Mouse (Mus musculus) left cerebral cortex, postnatal 10 days (tissue): ENCODE data around the gene Hydin. TPM values are rescaled to one million over a fixed set of nuclear protein-coding genes. Genes with fewer than 3 reads are reported as not detected.
"Not testable (repeated sequence)": the region's sequence is repeated elsewhere in the genome, so short reads cannot be mapped to it uniquely, and the experiment has no call there.

Experiments
- DNase-seq, 2 experiments: peaks; one replicate each; pipeline ENCODE4 v3.0.0; 2021 to 2022; ENCODE audit warnings: low spot score in 2 of 2, mixed read lengths in 1 of 2; ENCODE audit errors: extremely low spot score in 1 of 2
- intact Hi-C: fragments of 180-260 bp; cut with DNase I; formaldehyde crosslinking; loops from one replicate; pipeline ENCODE4 v1.15.1; 2025
- total RNA-seq, 2 experiments: library from RNA; stranded (reverse); gene quantifications; 2 replicates each; pipeline ENCODE4 v1.2.3; 2021

Gene Hydin
- total RNA-seq, 2 experiments from 2014 or later: 0.24 to 0.26 TPM

DNA sequence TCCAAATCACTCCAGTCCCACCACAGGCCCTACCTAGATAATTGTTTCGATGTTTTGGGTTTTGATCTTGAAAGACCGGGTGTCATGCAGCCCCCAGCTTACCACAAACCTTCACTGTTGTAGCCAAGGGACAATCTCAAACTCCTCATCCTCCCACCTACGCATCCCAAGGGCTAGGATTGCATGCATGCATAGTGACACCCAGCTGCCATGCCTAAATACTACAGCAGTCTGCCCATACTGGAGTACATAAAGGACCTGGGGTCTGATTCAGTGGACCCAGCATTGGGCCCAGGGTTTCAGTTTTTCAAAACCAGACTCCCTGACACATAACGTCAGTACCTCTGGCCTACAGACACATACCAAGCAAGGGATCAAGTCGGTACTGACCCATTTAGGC, 224.3 kb downstream of the Hydin start:
- intact Hi-C loops: loop anchor here (5.0 kb wide), 1 partner anchor 111 kb away; no protein-coding TSS in a partner anchor
- DNase-seq: no peak

DNA sequence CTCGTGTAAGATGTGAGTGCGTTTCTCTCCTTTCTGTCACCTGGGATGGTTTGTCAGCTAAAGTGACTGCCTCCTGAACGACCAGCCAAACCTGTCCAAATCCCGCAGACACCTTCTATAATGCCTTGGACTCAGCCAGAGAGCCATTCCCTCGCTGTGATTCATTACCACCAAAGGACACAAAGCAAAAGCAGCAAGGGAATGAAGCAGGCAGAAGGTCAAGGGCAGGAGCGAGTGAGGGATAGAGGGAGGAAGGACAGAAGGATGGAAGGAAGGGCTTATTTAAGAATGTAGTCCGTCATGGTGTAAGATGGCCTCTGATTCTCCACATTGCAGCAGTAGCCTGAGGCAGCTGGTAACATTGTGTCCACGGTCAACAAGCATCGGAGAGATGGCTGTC, 229.5 kb downstream of the Hydin start:
- intact Hi-C loops: no loop called here
- no peak for DNase-seq

DNA sequence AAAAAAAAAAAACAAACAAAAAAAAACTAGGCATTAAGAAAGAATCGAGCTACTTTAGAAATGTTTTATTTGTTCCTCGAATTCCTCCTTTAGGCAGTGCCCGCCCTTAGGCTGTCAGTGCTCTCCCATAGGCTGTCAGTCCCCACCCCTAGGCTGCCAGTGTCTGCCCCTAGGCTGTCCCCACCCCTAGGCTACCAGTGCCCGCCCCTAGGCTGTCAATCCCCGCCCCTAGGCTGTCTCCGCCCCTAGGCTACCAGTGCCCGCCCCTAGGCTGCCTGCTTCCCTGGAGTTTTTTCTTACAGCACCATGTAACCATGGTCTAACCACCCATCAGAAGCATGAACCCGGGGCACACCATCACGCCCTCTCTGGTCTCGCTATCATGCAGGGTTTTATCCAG, 233.5 kb downstream of the Hydin start:
- intact Hi-C loops: no loop called here
- no peak for DNase-seq

DNA sequence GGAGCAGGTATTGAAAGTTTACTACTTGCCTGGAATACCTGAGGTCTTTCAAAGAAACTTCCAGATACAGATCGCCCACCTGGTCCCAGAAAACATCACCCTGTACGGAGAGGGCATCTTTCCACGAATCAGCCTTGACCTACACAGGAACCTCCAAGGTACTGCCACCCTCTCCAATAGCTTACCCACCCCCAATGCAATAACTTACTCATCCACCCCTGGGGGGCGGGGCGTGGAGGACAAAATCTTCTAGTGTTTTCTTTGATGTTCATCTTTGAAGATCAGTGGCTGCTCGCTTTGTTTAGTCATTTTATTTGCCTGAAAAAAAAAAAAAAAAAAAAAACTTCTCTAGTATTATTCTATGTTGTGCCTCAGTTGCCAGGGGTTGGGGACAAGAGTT, 233.9 kb downstream of the Hydin start:
- intact Hi-C loops: no loop called here
- no peak for DNase-seq

DNA sequence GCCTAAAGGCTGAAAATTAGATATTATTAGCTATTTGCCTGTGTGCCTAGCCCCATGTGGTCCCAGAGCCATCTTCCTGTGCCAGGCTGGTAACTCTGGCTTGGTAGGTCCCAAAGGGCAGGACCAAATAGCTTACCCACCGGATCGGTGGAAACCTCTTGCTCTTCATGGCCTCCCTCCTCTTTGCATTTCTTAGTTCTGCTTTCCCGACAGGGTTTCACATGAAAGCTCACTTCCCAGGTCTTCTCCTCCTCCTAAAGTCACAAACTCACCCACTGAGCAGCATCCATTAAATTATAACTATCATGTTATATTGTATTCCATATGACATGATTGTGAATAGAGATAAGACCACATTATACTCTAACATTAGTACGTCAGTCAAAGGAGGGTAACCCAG, 234.6 kb downstream of the Hydin start:
- DNase-seq: no peak
- intact Hi-C loops: no loop called here

DNA sequence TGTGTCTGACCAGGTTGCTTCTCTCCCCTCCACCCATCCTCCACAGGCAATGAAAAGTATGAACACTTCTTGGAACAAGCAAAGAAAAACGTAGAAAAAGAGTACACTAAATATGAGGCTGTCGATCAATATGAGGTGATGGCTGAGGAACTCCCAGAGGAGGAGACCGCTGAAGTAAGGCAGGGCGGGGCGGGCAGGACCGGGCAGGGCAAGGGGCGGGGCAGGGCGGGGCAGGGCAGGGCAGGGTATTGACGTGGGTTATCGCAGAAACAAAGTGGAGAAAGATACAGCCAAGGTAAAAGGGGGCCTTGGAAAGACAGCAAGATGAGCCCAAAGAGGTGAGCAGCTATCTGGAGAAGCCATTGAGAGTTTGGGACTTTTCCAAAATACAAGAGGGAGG, 236.1 kb downstream of the Hydin start:
- intact Hi-C loops: no loop called here
- DNase-seq: no peak

DNA sequence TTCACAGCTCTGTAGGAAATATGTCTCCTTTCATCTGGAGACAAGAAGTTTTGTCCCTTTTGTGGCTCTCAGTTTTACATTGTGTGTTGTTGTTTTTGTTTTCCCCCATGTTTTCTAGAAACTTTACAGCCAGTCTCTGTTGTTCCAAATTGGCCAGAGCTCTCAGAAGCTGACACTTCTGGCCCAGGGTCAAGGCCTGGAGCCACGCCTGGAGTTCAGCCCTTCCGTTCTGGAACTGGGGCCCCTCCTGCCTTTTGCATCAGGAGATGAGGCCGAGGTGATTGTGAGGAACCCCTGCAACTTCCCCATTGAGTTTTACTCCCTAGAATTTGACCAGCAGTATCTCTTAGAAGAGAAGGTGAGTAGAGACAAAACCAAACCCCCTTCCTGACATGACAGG, 242.0 kb downstream of the Hydin start:
- no peak for DNase-seq
- intact Hi-C loops: no loop called here

DNA sequence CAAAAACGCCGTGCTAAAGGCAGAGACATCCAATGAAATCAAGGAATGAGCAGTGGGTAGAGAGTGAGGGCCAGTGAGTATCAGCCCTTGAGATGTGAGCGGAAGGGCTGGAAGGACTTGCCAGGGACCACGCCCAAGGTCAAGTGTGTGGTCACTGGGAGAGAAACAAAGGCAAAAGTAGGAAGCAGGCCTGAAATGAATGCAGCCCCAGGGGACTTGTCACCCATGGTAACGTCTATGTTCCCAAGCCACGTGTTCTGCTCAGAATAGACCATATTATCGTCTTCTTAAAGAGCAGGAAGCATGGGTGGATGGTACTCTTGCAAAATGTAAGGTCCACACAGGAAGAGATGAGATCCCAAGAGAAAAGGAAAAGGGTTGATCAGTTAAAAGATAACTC, 253.0 kb downstream of the Hydin start:
- intact Hi-C loops: no loop called here
- no peak for DNase-seq

DNA sequence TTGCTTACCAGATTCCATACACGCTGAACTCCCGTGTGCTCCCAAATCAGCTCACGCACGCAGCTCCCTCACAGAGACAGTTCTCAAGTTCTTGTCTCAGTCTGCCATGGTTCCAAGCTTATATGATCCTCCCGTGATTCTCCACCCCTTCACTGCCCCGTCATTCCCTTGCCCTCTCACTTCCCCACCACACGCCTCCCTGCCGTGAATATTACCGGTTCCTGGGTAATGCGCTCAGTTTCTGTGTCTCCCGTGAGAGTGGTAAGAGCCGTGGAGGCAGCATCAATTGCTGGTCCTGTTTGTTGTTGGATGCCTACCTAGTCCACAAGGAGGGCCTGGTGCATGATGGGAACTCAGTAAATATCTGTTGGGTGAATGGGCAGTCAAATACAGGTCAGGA, 255.1 kb downstream of the Hydin start:
- intact Hi-C loops: no loop called here
- no peak for DNase-seq

DNA sequence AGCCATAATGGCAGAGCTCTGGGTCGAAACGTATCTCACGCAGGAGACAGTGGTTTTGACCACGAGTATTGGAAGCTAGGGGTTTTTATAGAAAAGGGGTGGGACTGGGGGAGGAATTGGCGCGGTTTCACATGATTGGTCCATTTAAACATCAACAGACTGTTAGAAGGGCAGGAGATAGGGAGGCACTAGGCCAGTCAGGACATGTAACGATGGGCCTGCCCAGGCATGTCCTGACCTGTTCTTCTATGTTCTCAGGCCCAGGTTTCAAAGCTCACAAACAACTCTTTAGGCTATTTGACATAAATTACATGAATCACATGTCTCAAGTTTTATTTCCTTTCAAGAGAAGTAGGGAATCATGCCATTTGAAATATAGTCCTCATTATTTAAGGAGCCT, 255.7 kb downstream of the Hydin start:
- DNase-seq, intact Hi-C loops: not testable (repeated sequence)

DNA sequence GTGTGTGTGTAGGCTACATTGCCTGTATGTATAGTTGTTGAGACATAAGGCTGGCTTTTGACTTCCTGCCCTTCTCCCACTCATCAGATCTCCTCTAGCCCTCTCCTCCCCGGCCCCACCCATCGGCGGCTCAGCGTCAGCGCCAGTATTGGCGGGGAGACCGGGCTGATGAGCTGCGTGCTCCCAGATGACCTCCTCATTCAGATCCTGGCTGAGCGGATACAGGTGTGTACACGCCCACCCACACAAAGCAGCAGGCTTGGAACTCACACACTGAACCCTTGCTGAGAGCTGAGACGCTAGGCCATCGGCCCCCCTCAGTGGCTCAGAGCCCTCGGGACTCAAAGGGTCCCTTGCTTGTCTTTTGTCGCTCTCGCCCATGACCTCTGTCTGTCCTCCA, 256.2 kb downstream of the Hydin start:
- no peak for DNase-seq
- intact Hi-C loops: no loop called here

DNA sequence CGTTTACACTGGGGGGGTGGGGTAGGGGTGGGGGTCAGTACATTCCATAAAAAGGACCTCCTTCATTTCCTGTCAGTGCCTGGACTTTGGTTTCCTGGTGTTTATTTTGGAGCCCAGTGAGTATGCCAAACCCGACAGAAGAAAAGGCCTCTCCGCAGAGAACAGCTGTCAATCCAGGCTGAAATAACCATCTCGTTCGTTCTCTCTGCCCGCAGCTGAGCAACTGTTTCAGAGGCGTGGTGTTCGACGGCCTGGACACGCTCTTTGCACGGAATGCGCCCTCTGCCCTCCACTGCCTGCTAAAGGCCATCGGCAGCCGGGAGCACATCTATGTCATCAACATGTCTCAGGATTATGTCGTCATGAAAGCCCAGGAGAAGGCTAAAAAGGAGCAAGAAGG, 258.5 kb downstream of the Hydin start:
- intact Hi-C loops: no loop called here
- DNase-seq: no peak

DNA sequence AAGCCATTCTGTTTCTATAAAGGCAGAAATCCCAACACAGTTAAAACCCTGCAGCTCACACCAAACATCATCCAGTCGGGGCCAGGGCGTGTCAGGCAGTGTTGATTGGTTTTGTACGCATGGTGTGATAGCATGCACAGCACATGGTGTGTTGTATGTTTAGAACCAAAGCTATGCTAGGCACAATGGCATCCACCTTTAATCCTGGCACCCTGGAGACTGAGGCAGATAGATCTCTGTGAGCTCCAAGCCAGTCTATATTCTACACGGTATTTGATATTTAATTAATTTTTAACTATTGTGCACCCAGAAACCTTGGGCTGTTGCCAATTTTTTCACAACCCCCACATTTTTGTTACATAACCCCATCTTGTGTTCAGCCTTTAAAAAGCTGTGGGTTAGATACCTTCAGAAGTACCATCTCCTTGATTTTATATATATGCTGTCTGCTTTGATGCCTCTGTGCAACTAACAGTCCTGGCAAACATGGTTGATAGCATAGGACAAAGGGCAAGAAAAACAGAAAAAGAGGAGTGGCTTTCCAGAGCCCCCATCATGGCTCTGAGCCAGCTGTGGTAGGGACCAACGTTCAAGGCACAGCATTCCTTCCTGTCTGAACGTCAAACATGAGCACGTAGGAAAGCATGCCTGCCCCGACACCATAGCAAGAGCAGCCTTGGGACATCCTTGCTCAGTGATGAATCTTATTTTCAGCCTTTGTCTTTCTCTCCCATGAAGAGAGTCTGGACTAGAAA, 263.4 kb downstream of the Hydin start:
- DNase-seq: no peak
- intact Hi-C loops: no loop called here

DNA sequence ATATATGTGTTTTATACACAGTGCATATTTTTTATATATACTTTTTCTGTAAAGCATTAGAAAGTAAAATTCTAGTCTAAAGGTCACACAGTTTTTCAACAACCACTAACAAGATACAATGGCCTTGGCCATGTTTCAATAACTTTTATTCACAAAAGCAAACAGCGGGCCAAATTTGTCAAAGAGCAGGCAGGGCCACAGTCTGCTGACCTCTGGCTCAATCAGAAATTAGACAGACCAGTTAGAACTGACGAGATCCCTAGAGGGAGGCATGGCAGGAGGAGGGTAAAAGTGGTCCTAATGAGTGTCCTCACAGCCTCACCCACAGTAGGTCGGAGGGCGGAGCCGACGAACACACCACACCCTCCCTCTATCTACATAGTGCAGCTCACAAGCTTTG, 267.0 kb downstream of the Hydin start:
- no peak for DNase-seq
- intact Hi-C loops: no loop called here

DNA sequence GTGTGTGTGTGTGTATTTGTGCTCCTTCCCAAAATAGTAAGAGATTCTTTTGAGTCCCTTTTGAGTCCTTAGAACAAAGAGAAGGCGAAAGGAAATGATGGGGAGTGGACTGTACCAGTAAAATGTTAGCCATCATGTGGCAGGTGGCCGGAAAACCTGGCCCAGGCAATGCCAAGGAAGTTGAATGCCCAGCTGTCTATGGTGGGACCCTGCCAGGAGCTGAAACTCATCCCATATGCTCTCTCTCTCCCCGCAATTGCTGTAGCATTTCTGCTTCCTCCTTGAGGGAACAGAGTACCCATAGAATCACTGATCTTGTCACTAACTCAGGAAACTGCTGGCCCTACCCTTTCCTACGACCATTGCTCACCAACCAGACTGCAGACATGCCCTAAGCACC, 271.1 kb downstream of the Hydin start:
- intact Hi-C loops: no loop called here
- peak in 1 of 2 experiments; percentile 9 for DNase-seq

DNA sequence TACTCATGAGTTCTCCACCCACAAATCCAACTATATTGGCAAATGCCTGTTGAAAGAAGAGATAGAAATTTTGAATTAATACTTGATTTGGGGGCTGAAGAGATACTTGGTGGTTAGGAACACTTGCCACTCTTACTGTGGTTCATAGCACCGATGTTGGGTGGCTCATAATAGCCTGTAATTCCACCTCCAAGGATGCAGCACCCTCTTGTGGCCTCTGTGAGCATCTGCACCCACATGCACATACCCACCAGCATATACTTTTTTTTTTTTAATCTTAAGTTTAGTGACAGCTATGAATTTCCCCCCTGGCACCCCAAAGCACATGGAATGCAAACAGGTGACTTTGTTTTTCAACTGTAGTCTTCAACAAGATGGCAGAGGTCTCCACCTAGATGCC, 283.6 kb downstream of the Hydin start:
- DNase-seq: no peak
- intact Hi-C loops: no loop called here

DNA sequence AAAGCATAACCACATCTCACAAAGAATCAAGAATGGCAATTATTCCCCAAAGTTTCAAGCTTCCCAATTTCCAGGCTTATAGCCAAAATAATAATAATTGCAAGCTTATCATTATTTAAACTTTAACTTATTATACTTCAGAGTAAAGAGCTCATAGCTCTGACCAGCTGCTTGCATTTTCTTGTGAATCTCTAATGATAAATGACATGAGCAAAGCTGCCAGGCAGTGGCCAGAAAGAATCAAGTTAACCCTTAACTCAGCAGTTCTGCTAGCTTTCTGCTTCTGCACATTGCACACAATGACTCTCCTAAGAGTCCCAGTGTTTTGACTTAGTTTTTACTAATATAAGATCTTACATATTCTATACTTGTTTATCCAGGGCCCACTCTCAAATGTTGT, 285.3 kb downstream of the Hydin start:
- DNase-seq, intact Hi-C loops: not testable (repeated sequence)

DNA sequence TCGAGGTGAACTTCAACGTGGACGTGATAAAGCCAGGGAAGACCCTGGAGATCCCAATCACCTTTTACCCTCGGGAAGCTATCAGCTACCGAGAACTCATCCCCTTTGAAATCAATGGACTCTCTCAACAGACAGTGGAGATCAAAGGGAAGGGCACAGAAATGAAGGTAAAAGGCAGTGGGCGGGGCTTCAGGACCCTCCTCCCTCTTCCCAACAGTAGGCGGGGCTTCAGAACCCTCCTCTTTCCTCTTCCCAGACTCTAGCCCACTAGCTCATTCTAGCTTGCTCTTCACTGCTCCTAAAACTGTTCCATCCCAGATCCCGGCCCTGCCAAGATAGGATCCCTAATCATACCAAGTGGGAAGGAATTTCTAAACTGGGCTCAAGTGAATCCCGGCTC, 325.9 kb downstream of the Hydin start:
- DNase-seq: no peak
- intact Hi-C loops: no loop called here

DNA sequence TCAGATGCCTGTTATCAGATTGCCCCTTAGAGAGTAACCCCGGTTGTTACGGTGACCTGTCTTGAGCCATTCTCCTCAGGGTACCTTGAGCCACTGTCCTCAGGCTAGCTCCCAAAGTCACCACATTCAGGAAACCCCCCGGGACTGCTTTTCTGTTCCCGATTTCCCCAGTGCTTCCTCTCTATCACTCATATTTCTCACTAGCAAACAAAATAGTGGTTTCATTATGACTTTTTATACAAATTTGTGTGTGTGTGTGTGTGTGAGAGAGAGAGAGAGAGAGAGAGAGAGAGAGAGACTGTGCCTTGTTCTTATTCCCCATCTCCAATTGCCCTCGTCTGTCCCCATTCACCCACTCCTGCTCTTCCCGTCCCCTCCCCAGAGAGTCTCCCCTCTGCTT, 327.4 kb downstream of the Hydin start:
- intact Hi-C loops: no loop called here

DNA sequence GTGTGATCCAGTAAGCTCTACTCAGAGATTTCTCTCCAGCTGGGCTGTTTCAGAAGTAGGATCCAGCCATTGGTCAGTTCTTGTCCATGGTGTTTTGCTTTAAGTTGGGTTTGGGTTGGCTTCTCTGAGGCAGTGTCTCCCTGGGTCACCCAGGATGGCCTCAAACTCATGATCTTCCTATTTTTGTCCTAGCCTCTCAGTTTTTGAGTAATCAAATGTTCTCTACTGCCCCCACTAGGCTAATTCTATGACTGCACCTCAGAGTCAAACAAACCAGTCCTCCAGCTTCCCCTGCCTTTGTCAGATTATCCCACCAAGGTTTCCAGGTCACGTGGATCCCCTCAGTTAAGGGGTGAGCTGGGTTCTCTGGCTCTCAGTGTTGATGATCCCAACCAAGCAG, 337.8 kb downstream of the Hydin start:
- DNase-seq: no peak
- intact Hi-C loops: loop anchor here (5.0 to 10.0 kb wide), 2 partner anchors 112 to 480 kb away; no protein-coding TSS in a partner anchor

More for the DNA sequence above, 327.4 kb downstream of the Hydin start:
- no peak for DNase-seq

DNA sequence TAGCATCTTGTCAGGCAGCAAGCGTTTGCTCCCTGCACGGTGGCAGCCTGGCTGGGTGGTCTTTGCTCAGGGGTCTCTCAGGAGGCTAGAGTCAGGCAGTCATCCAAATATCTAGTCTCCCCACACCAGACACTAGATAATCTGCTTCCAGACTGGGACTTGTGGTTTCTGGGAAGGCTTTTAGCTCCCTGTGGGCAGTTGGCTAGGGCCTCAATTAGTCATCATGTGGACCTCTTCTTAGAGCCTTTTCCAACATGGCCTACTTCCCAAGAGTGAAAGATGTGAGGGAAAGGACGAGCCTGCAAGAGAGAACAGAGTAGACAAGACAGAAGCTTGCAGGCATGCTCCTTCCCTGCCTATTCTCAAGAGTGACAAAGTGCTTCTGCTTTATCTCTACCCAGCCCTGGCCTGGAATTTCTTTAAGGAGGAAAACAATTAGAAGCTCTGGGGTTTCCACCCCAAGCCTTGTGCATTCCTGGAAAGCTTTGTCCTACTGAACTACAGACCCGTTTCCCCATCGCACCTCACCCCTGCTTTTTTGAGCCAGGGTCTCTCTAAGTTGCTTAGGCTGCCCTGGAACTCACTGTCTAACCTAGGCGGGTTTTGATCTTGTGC, 338.7 kb downstream of the Hydin start:
- intact Hi-C loops: loop anchor here (10.0 kb wide), 1 partner anchor 481 kb away; no protein-coding TSS in a partner anchor
- no peak for DNase-seq
